Mouse (Mus musculus): Measurements from ENCODE around the gene Arhgef18.

DNA sequence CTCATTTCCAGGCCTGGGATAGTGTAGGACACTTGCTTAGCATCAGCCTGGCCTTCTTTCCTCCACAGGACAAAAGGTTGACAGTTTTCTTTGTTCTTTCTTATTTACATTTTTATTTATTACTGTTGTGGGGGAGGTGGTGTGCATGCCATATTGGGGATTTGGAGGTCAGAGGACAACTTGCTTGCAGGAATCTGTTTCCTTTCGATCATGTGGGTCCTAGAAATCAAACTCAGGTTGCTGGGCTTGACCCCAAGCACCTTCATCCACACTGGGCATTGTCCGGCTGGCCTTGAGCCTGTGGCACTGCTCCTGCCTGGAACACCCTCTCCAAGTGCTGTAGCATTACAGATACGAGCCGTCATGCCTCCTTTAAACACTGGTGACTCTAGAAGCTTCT, 24.0 kb downstream of the Arhgef18 start:
- TF ChIP-seq CTCF (IDR thresholded peaks at IDR 0.05; ENCODE audit: low read depth) (no peak), EP300 (IDR thresholded peaks at IDR 0.05; ENCODE audit: low read depth) (no peak)

Measured in heart, postnatal 0 days (tissue).